8 mouse cellular contexts compared by ENCODE assay signal in genomic region chr13:62015424-62016167, GRCm38 (mm10).
DNase-seq lines count a peak whose midpoint lies in the region; ATAC-seq lines count a peak whose summit lies in the region.
"Not testable (repeated sequence)": the region's sequence is repeated elsewhere in the genome, so short reads cannot be mapped to it uniquely, and the experiment has no call there.

No protein-coding gene starts in this region.

- intact Hi-C loops in left cerebral cortex, postnatal 10 days (cut with DNase I) = not testable (repeated sequence)

- peak overlapping the region; percentile 65 for H3K9ac ChIP-seq in embryonic facial prominence, embryonic 11.5 days (replicated peaks; ENCODE audit: low read length)
- peak overlapping the region; percentile 72 for H3K9ac ChIP-seq in intestine, embryonic 16.5 days (ENCODE audit: low read depth, low read length)

- not testable (repeated sequence) for H3K36me3 ChIP-seq in embryonic facial prominence, embryonic 11.5 days (replicated peaks; ENCODE audit: control insufficient read depth, insufficient read depth, low read depth, low read length); intestine, embryonic 16.5 days (ENCODE audit: control insufficient read depth, insufficient read depth, low read length)

- H3K4me1 ChIP-seq in embryonic facial prominence, embryonic 11.5 days (ENCODE audit: control insufficient read depth, insufficient read depth, low read length); intestine, embryonic 16.5 days (ENCODE audit: control insufficient read depth, insufficient read depth, low read length): not testable (repeated sequence)

- ATAC-seq in embryonic facial prominence, embryonic 11.5 days (replicated peaks; ENCODE audit: insufficient number of reproducible peaks, low FRiP score, low TSS enrichment, low read depth) = peak; percentile 78
- peak; percentile 100 for ATAC-seq in intestine, embryonic 16.5 days
- ATAC-seq in megakaryocyte, adult 5-6 weeks (ENCODE audit: poor library complexity, severe bottlenecking) = peak; percentile 88

- H3K9me3 ChIP-seq in embryonic facial prominence, embryonic 11.5 days (replicated peaks; ENCODE audit: control insufficient read depth, low read length); intestine, embryonic 16.5 days (ENCODE audit: control insufficient read depth, low read length): not testable (repeated sequence)

- under 1% methylated on average over 22 of the region's 22 CpGs for WGBS in embryonic facial prominence, embryonic 11.5 days
- 2% methylated on average over 22 of the region's 22 CpGs for WGBS in intestine, embryonic 16.5 days

- H3K4me2 ChIP-seq in embryonic facial prominence, embryonic 11.5 days (ENCODE audit: low read depth, low read length) = peak overlapping the region; percentile 38
- H3K4me2 ChIP-seq in intestine, embryonic 16.5 days (ENCODE audit: low read depth, low read length) = peak overlapping the region; percentile 48

- not testable (repeated sequence) for H3K27me3 ChIP-seq in embryonic facial prominence, embryonic 11.5 days (ENCODE audit: control insufficient read depth, insufficient read depth, low read length); intestine, embryonic 16.5 days (replicated peaks; ENCODE audit: control insufficient read depth, insufficient read depth, low read length)

- H3K27ac ChIP-seq in embryonic facial prominence, embryonic 11.5 days (replicated peaks; ENCODE audit: low read depth, low read length) = not testable (repeated sequence)
- peak overlapping the region; percentile 52 for H3K27ac ChIP-seq in intestine, embryonic 16.5 days (ENCODE audit: low read length)

- DNase-seq in adrenal gland, postnatal 14 days = peak; percentile 53
- peak; percentile 48 for DNase-seq in embryonic facial prominence, embryonic 11.5 days (ENCODE audit: low spot score)
- peak; percentile 97 for DNase-seq in heart, adult 11 months
- DNase-seq in left cerebral cortex, postnatal 10 days (ENCODE audit: extremely low spot score in 1 of 2, low spot score in 2 of 2) = peak; percentile 10 to 22
- DNase-seq in right cerebral cortex, adult 18-20 months = peak; percentile 27
- DNase-seq in urinary bladder, postnatal 36 days (ENCODE audit: low spot score in 2 of 2) = peak; percentile 5 to 13

- peak overlapping the region; percentile 55 for H3K4me3 ChIP-seq in embryonic facial prominence, embryonic 11.5 days (ENCODE audit: low read depth, low read length)
- H3K4me3 ChIP-seq in intestine, embryonic 16.5 days (ENCODE audit: low read length) = peak overlapping the region; percentile 54

Comparison
In these comparisons a context has a peak if more than half of its experiments do, and no peak if none do; other contexts are left out.
1. DNase-seq: peak in every context shown above with its lines; median percentile 97 in heart, adult 11 months; 53 in adrenal gland, postnatal 14 days; 48 in embryonic facial prominence, embryonic 11.5 days; 27 in right cerebral cortex, adult 18-20 months; 16 in left cerebral cortex, postnatal 10 days; 9 in urinary bladder, postnatal 36 days.